Mouse (Mus musculus) heart, embryonic 14.5 days (tissue): ENCODE results near the gene Pknox2. TPM values are rescaled to one million over a fixed set of nuclear protein-coding genes. Genes with fewer than 3 reads are reported as not detected.

Source experiments
- polyA plus RNA-seq: library from polyadenylated mRNA; unstranded; fragments of >200 nt; fragmentation: Nextera tagmentation; extraction: Ambion mirVana; gene quantifications from 2 replicates; pipeline ENCODE4 v1.2.1, GENCODE M21; 2014

Gene Pknox2
- polyA plus RNA-seq, 1 experiment from 2014 or later, result 3.6 TPM

Other genes with a start within 250 kb of the Pknox2 start
- 10.7 and 11.1 TPM in 2 replicates for gene Tmem218, start 60.8 kb upstream of the Pknox2 start, polyA plus RNA-seq
- 1.2 and 2.3 TPM in 2 replicates for gene Slc37a2, start 108.3 kb upstream of the Pknox2 start, polyA plus RNA-seq
- 3.3 and 4.4 TPM in 2 replicates for gene Ccdc15, start 201.0 kb upstream of the Pknox2 start, polyA plus RNA-seq
- not detected in 2 replicates for gene Hepacam, start 219.9 kb upstream of the Pknox2 start, polyA plus RNA-seq